Mouse (Mus musculus) megakaryocyte, embryonic 14.5 days (primary cell): Measurements from ENCODE around the gene Dennd1a.

Experiments
- FLI1 ChIP-seq: IDR thresholded peaks from 2 replicates; pipeline ENCODE4 v1.6.1; 2012; ENCODE audit warnings: low read length, inconsistent platforms, mixed read lengths
- GATA1 ChIP-seq: IDR thresholded peaks from 3 replicates; pipeline ENCODE4 v1.6.1; 2012; ENCODE audit warnings: mixed read lengths, low read length, inconsistent platforms, borderline replicate concordance

DNA sequence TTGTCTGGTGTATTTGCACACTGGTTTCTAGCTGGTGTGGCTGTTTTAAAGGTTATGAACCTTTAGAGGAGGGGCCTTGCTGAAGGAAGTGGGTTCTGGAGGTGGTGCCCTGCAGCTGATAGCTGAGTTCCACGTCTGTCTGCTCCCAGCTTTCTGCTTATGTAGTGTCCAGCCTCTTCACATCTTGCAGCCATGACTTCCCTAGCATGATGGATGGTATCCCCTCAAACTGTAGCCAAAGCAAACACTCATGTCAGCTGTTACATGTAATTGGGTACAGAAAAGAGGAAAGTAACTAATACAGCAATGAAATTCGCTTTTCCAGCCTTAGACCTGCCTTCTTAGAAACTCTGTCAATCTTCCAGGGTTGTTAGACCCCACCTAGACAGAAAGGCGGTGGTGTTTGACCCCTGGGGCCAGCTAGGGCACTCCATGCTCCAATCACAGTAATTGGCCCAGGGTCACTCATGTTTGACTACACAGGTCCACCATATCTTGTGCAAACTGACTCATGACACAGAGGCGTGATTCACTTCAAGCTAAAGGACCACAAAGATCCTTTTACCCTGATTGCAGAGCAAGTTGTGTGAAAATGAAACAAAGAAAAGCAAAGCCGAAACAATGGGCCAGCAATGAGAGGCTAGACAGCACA, 405.8 kb downstream of the Dennd1a start:
- TF ChIP-seq GATA1, result no peak
- no peak for TF ChIP-seq FLI1
